Mouse (Mus musculus): ENCODE results near the gene Rundc1. TPM values are rescaled to one million over a fixed set of nuclear protein-coding genes. Genes with fewer than 3 reads are reported as not detected.
"Not testable (repeated sequence)": the region's sequence is repeated elsewhere in the genome, so short reads cannot be mapped to it uniquely, and the experiment has no call there.

Rundc1 gene
- polyA plus RNA-seq, 1 experiment from 2014 or later = 22.8 TPM

GRCm38 (mm10) chr11:101424105-101424851 lies 607 bp upstream of the Rundc1 start, which contains the start of gene Gm27029:
Gm27029 (minus strand) TSS chr11:101424796.
- H3K27me3 ChIP-seq (ENCODE audit: low read depth, poor library complexity, severe bottlenecking) = peaks cover 9% of the 10 kb centered on the region
- peak within 1 kb of the TSS; percentile 87 for H3K27ac ChIP-seq (replicated peaks)
- 7% methylated on average over 23 of the region's 23 CpGs for WGBS
- H3K4me1 ChIP-seq = peaks cover 36% of the 10 kb centered on the region
- DNase-seq (ENCODE audit: low spot score) = no peak
- H3K4me3 ChIP-seq = peak within 1 kb of the TSS; percentile 99
- H3K9me3 ChIP-seq (replicated peaks) = no peaks in the 10 kb centered on the region
- peaks cover 8% of the 10 kb centered on the region for H3K36me3 ChIP-seq

- no peak overlapping the region for H3K27ac ChIP-seq (replicated peaks)
- no peaks in the 10 kb centered on the region for H3K9me3 ChIP-seq (replicated peaks)
- DNase-seq (ENCODE audit: low spot score) = no peak
- peaks cover 9% of the 10 kb centered on the region for H3K27me3 ChIP-seq (ENCODE audit: low read depth, poor library complexity, severe bottlenecking)
- peaks cover 32% of the 10 kb centered on the region for H3K4me1 ChIP-seq
- peaks cover 27% of the 10 kb centered on the region for H3K36me3 ChIP-seq
- 71% methylated on average over 8 of the region's 8 CpGs for WGBS
- peak overlapping the region; percentile 99 for H3K4me3 ChIP-seq
These were observed 1.3 kb downstream of the Rundc1 start for GRCm38 (mm10) chr11:101426165-101426564.

GRCm38 (mm10) chr11:101431327-101431726 lies 6.4 kb downstream of the Rundc1 start:
- no peak for DNase-seq (ENCODE audit: low spot score)
- H3K4me1 ChIP-seq = peaks cover 10% of the 10 kb centered on the region
- peaks cover 74% of the 10 kb centered on the region for H3K36me3 ChIP-seq
- H3K27ac ChIP-seq (replicated peaks) = no peak overlapping the region
- no peak overlapping the region for H3K4me3 ChIP-seq
- WGBS = 92% methylated on average over 9 of the region's 9 CpGs
- no peaks in the 10 kb centered on the region for H3K27me3 ChIP-seq (ENCODE audit: low read depth, poor library complexity, severe bottlenecking)
- no peaks in the 10 kb centered on the region for H3K9me3 ChIP-seq (replicated peaks)

GRCm38 (mm10) chr11:101433396-101433795 lies 8.5 kb downstream of the Rundc1 start:
- Histone ChIP-seq H3K27me3 (ENCODE audit: low read depth, poor library complexity, severe bottlenecking) (no peaks in the 10 kb centered on the region), H3K4me1 (peaks cover 4% of the 10 kb centered on the region; the same call in 1 of the 2 replicates), H3K27ac (replicated peaks) (no peak overlapping the region), H3K36me3 (peaks cover 74% of the 10 kb centered on the region), H3K9me3 (replicated peaks) (no peaks in the 10 kb centered on the region), H3K4me3 (no peak overlapping the region)
- WGBS = 93% methylated on average over 13 of the region's 13 CpGs
- DNase-seq (ENCODE audit: low spot score) = no peak

GRCm38 (mm10) chr11:101435831-101436230 lies 10.9 kb downstream of the Rundc1 start:
- Histone ChIP-seq H3K27me3 (ENCODE audit: low read depth, poor library complexity, severe bottlenecking) (no peaks in the 10 kb centered on the region), H3K36me3 (peaks cover 50% of the 10 kb centered on the region), H3K4me3 (no peak overlapping the region), H3K27ac (replicated peaks) (no peak overlapping the region), H3K4me1 (peaks cover 4% of the 10 kb centered on the region; the same call in 1 of the 2 replicates), H3K9me3 (replicated peaks) (no peaks in the 10 kb centered on the region)
- DNase-seq (ENCODE audit: low spot score) = no peak
- WGBS = 88% methylated on average over 4 of the region's 4 CpGs

- no peaks in the 10 kb centered on the region for H3K27me3 ChIP-seq (ENCODE audit: low read depth, poor library complexity, severe bottlenecking)
- no peak overlapping the region for H3K4me3 ChIP-seq
- H3K27ac ChIP-seq (replicated peaks) = no peak overlapping the region
- 72% methylated on average over 4 of the region's 4 CpGs for WGBS
- no peak for DNase-seq (ENCODE audit: low spot score)
- peaks cover 39% of the 10 kb centered on the region for H3K36me3 ChIP-seq
- no peaks in the 10 kb centered on the region for H3K9me3 ChIP-seq (replicated peaks)
- peaks cover 4% of the 10 kb centered on the region; the same call in 1 of the 2 replicates for H3K4me1 ChIP-seq
These were observed 12.0 kb downstream of the Rundc1 start for GRCm38 (mm10) chr11:101436916-101437315.

GRCm38 (mm10) chr11:101438006-101438405 lies 13.1 kb downstream of the Rundc1 start:
- WGBS = 73% methylated on average over 3 of the region's 3 CpGs
- not testable (repeated sequence) for H3K4me3 ChIP-seq; DNase-seq (ENCODE audit: low spot score); H3K4me1 ChIP-seq; H3K27ac ChIP-seq (replicated peaks); H3K9me3 ChIP-seq (replicated peaks); H3K27me3 ChIP-seq (ENCODE audit: low read depth, poor library complexity, severe bottlenecking)
- H3K36me3 ChIP-seq = peaks cover 31% of the 10 kb centered on the region

GRCm38 (mm10) chr11:101441450-101442126 lies 16.7 kb downstream of the Rundc1 start:
- peak overlapping the region; percentile 91 for H3K4me3 ChIP-seq
- H3K27me3 ChIP-seq (ENCODE audit: low read depth, poor library complexity, severe bottlenecking); H3K9me3 ChIP-seq (replicated peaks); DNase-seq (ENCODE audit: low spot score): not testable (repeated sequence)
- H3K4me1 ChIP-seq = peaks cover 24% of the 10 kb centered on the region
- H3K27ac ChIP-seq (replicated peaks) = peak overlapping the region; percentile 98
- WGBS = 33% methylated on average over 15 of the region's 15 CpGs
- H3K36me3 ChIP-seq = peaks cover 34% of the 10 kb centered on the region

- DNase-seq (ENCODE audit: low spot score) = peak; percentile 99
- Histone ChIP-seq H3K4me3 (peak within 1 kb of the TSS; percentile 91), H3K4me1 (peaks cover 20% of the 10 kb centered on the region), H3K9me3 (replicated peaks) (no peaks in the 10 kb centered on the region), H3K27me3 (ENCODE audit: low read depth, poor library complexity, severe bottlenecking) (no peaks in the 10 kb centered on the region), H3K36me3 (peaks cover 38% of the 10 kb centered on the region), H3K27ac (replicated peaks) (peak within 1 kb of the TSS; percentile 98)
- WGBS = under 1% methylated on average over 42 of the region's 42 CpGs
These were observed 17.3 kb downstream of the Rundc1 start, which contains the start of gene Rpl27 for GRCm38 (mm10) chr11:101442127-101442693. Rpl27 (plus strand) TSS chr11:101442298.

- 1% methylated on average over 14 of the region's 14 CpGs for WGBS
- Histone ChIP-seq H3K4me1 (peaks cover 20% of the 10 kb centered on the region), H3K27me3 (ENCODE audit: low read depth, poor library complexity, severe bottlenecking) (no peaks in the 10 kb centered on the region), H3K4me3 (peak overlapping the region; percentile 91), H3K36me3 (peaks cover 38% of the 10 kb centered on the region), H3K27ac (replicated peaks) (peak overlapping the region; percentile 98), H3K9me3 (replicated peaks) (no peaks in the 10 kb centered on the region)
- DNase-seq (ENCODE audit: low spot score) = no peak
These were observed 17.9 kb downstream of the Rundc1 start for GRCm38 (mm10) chr11:101442760-101443159.

GRCm38 (mm10) chr11:101446319-101446718 lies 21.4 kb downstream of the Rundc1 start:
- no peaks in the 10 kb centered on the region for H3K27me3 ChIP-seq (ENCODE audit: low read depth, poor library complexity, severe bottlenecking)
- H3K4me1 ChIP-seq = peaks cover 20% of the 10 kb centered on the region
- no peak for DNase-seq (ENCODE audit: low spot score)
- H3K36me3 ChIP-seq = peaks cover 38% of the 10 kb centered on the region
- 84% methylated on average over 1 of the region's 1 CpGs for WGBS
- H3K27ac ChIP-seq (replicated peaks) = no peak overlapping the region
- no peaks in the 10 kb centered on the region for H3K9me3 ChIP-seq (replicated peaks)
- no peak overlapping the region for H3K4me3 ChIP-seq

- not testable (repeated sequence) for H3K9me3 ChIP-seq (replicated peaks); H3K27ac ChIP-seq (replicated peaks); H3K4me3 ChIP-seq; DNase-seq (ENCODE audit: low spot score); H3K27me3 ChIP-seq (ENCODE audit: low read depth, poor library complexity, severe bottlenecking)
- WGBS = 91% methylated on average over 8 of the region's 8 CpGs
- Histone ChIP-seq H3K36me3 (peaks cover 38% of the 10 kb centered on the region), H3K4me1 (peaks cover 20% of the 10 kb centered on the region)
These were observed 22.0 kb downstream of the Rundc1 start for GRCm38 (mm10) chr11:101446860-101447259.

All from midbrain, embryonic 10.5 days (tissue).